Mouse (Mus musculus) right cerebral cortex, postnatal 25 days (tissue): ENCODE results near the gene Gm13078.

Experiments used
- DNase-seq: peaks from one replicate; pipeline ENCODE4 v3.0.0; 2022

Gm13078 gene

GRCm38 (mm10) chr4:143719155-143719554 lies at the start of gene Gm13078:
TSS of gene Gm13078 (plus strand) at chr4:143719455.
- DNase-seq = no peak

- no peak for DNase-seq
Measured at GRCm38 (mm10) chr4:143702611-143703010, 16.6 kb upstream of the Gm13078 start, which contains the start of gene Gm13089. TSS of gene Gm13089 (minus strand) at chr4:143702711.
